In genomic region chr3:62271703-62272102, GRCm38 (mm10) we compare ENCODE assay signal across 13 mouse cellular contexts.
A peak's percentile ranks its signal among the peaks of the same experiment; 100 is the strongest.
DNase-seq lines count a peak whose midpoint lies in the region; ATAC-seq lines count a peak whose summit lies in the region.
"Had no signal": no experiment of that assay in that cellular context is flagged by ENCODE, and none has a peak within 500 bp of the region (broad histone marks: within the 10 kb centered on the region; RNA-seq: fewer than 3 reads in every experiment).

No protein-coding gene starts in this region.

- no peaks in the 10 kb centered on the region for H3K27me3 ChIP-seq in hindbrain, embryonic 13.5 days
- H3K27me3 ChIP-seq in hindbrain, embryonic 12.5 days, result no peaks in the 10 kb centered on the region
- H3K27me3 ChIP-seq in neural tube, embryonic 14.5 days (ENCODE audit: control insufficient read depth, insufficient read depth, low read length), result no peaks in the 10 kb centered on the region
- H3K27me3 ChIP-seq in intestine, embryonic 16.5 days (replicated peaks; ENCODE audit: control insufficient read depth, insufficient read depth, low read length), result no peaks in the 10 kb centered on the region
- no peaks in the 10 kb centered on the region for H3K27me3 ChIP-seq in kidney, embryonic 14.5 days (ENCODE audit: control insufficient read depth, insufficient read depth, low read length)
- H3K27me3 ChIP-seq: liver, embryonic 12.5 days had no signal

- WGBS in hindbrain, embryonic 13.5 days, result 41% methylated on average over 4 of the region's 4 CpGs
- 51% methylated on average over 4 of the region's 4 CpGs for WGBS in hindbrain, embryonic 12.5 days
- 43% methylated on average over 4 of the region's 4 CpGs for WGBS in neural tube, embryonic 14.5 days
- WGBS in intestine, embryonic 16.5 days, result 72% methylated on average over 4 of the region's 4 CpGs
- WGBS in kidney, embryonic 14.5 days, result 82% methylated on average over 4 of the region's 4 CpGs

- no peaks in the 10 kb centered on the region for H3K9me3 ChIP-seq in hindbrain, embryonic 13.5 days
- H3K9me3 ChIP-seq in hindbrain, embryonic 12.5 days (replicated peaks), result no peaks in the 10 kb centered on the region
- no peaks in the 10 kb centered on the region for H3K9me3 ChIP-seq in neural tube, embryonic 14.5 days (ENCODE audit: control insufficient read depth, low read length)
- H3K9me3 ChIP-seq in intestine, embryonic 16.5 days (ENCODE audit: control insufficient read depth, low read length), result no peaks in the 10 kb centered on the region
- H3K9me3 ChIP-seq in kidney, embryonic 14.5 days (ENCODE audit: control insufficient read depth, low read length), result no peaks in the 10 kb centered on the region
- H3K9me3 ChIP-seq: liver, embryonic 12.5 days had no signal

- H3K36me3 ChIP-seq in hindbrain, embryonic 13.5 days, result no peaks in the 10 kb centered on the region
- H3K36me3 ChIP-seq in hindbrain, embryonic 12.5 days, result no peaks in the 10 kb centered on the region
- no peaks in the 10 kb centered on the region for H3K36me3 ChIP-seq in neural tube, embryonic 14.5 days (ENCODE audit: control insufficient read depth, insufficient read depth, low read length)
- H3K36me3 ChIP-seq in intestine, embryonic 16.5 days (ENCODE audit: control insufficient read depth, insufficient read depth, low read length), result no peaks in the 10 kb centered on the region
- H3K36me3 ChIP-seq in kidney, embryonic 14.5 days (ENCODE audit: control insufficient read depth, insufficient read depth, low read length), result no peaks in the 10 kb centered on the region
- H3K36me3 ChIP-seq: liver, embryonic 12.5 days had no signal

- no peak overlapping the region for H3K27ac ChIP-seq in hindbrain, embryonic 13.5 days
- H3K27ac ChIP-seq in hindbrain, embryonic 12.5 days, result no peak overlapping the region
- H3K27ac ChIP-seq in neural tube, embryonic 14.5 days (ENCODE audit: low read depth, low read length), result no peak overlapping the region
- no peak overlapping the region for H3K27ac ChIP-seq in intestine, embryonic 16.5 days (ENCODE audit: low read length)
- no peak overlapping the region for H3K27ac ChIP-seq in kidney, embryonic 14.5 days (ENCODE audit: low read depth, low read length)
- H3K27ac ChIP-seq: liver, embryonic 12.5 days had no signal

- no peaks in the 10 kb centered on the region for H3K4me1 ChIP-seq in hindbrain, embryonic 13.5 days (replicated peaks)
- no peaks in the 10 kb centered on the region for H3K4me1 ChIP-seq in hindbrain, embryonic 12.5 days
- H3K4me1 ChIP-seq in neural tube, embryonic 14.5 days (ENCODE audit: control insufficient read depth, insufficient read depth, low read length), result no peaks in the 10 kb centered on the region
- H3K4me1 ChIP-seq in intestine, embryonic 16.5 days (ENCODE audit: control insufficient read depth, insufficient read depth, low read length), result no peaks in the 10 kb centered on the region
- no peaks in the 10 kb centered on the region for H3K4me1 ChIP-seq in kidney, embryonic 14.5 days (ENCODE audit: control insufficient read depth, insufficient read depth, low read length)
- H3K4me1 ChIP-seq: liver, embryonic 12.5 days had no signal

- H3K4me3 ChIP-seq in hindbrain, embryonic 13.5 days, result no peak overlapping the region
- H3K4me3 ChIP-seq in hindbrain, embryonic 12.5 days, result no peak overlapping the region
- no peak overlapping the region for H3K4me3 ChIP-seq in neural tube, embryonic 14.5 days (ENCODE audit: low read depth, low read length)
- no peak overlapping the region for H3K4me3 ChIP-seq in intestine, embryonic 16.5 days (ENCODE audit: low read length)
- no peak overlapping the region for H3K4me3 ChIP-seq in kidney, embryonic 14.5 days (ENCODE audit: low read length)
- H3K4me3 ChIP-seq: liver, embryonic 12.5 days had no signal

- no peak overlapping the region for H3K9ac ChIP-seq in hindbrain, embryonic 13.5 days
- no peak overlapping the region for H3K9ac ChIP-seq in hindbrain, embryonic 12.5 days
- no peak overlapping the region for H3K9ac ChIP-seq in neural tube, embryonic 14.5 days (replicated peaks; ENCODE audit: low read depth, low read length)
- no peak overlapping the region for H3K9ac ChIP-seq in intestine, embryonic 16.5 days (ENCODE audit: low read depth, low read length)
- no peak overlapping the region for H3K9ac ChIP-seq in kidney, embryonic 14.5 days (ENCODE audit: low read depth, low read length)
- H3K9ac ChIP-seq: liver, embryonic 12.5 days had no signal

- peak; percentile 6 to 20 for DNase-seq in frontal cortex, postnatal 14 days (ENCODE audit: low spot score in 2 of 2)
- peak; percentile 16 to 22 for DNase-seq in layer of hippocampus, postnatal 10 days (ENCODE audit: low spot score in 2 of 2)
- no peak for DNase-seq in testis, postnatal 14 days (ENCODE audit: low spot score)
- DNase-seq: heart, postnatal 10 days; kidney, adult 11 months; lung, postnatal 14 days; thymus, postnatal 4 days had no signal

- H3K4me2 ChIP-seq in hindbrain, embryonic 13.5 days, result no peak overlapping the region
- no peak overlapping the region for H3K4me2 ChIP-seq in hindbrain, embryonic 12.5 days (replicated peaks)
- no peak overlapping the region for H3K4me2 ChIP-seq in neural tube, embryonic 14.5 days (ENCODE audit: low read depth, low read length)
- no peak overlapping the region for H3K4me2 ChIP-seq in intestine, embryonic 16.5 days (ENCODE audit: low read depth, low read length)
- H3K4me2 ChIP-seq in kidney, embryonic 14.5 days (replicated peaks; ENCODE audit: low read depth, low read length), result no peak overlapping the region
- H3K4me2 ChIP-seq: liver, embryonic 12.5 days had no signal

- ATAC-seq in hindbrain, embryonic 13.5 days (ENCODE audit: low FRiP score), result peak; percentile 49; the same call in 1 of the 2 replicates
- ATAC-seq in hindbrain, embryonic 12.5 days (ENCODE audit: low FRiP score), result no peak
- ATAC-seq in neural tube, embryonic 14.5 days (ENCODE audit: low read depth), result peak; percentile 56; the same call in 1 of the 2 replicates
- no peak for ATAC-seq in intestine, embryonic 16.5 days
- ATAC-seq in kidney, embryonic 14.5 days (ENCODE audit: low FRiP score, low TSS enrichment), result no peak
- ATAC-seq: liver, embryonic 12.5 days had no signal

Comparison
In these comparisons a context has a peak if more than half of its experiments do, and no peak if none do; other contexts are left out.
1. ATAC-seq: peak in hindbrain, embryonic 13.5 days (single experiment) and neural tube, embryonic 14.5 days (single experiment); none in hindbrain, embryonic 12.5 days (single experiment), intestine, embryonic 16.5 days (single experiment) and kidney, embryonic 14.5 days (single experiment).